Mouse (Mus musculus) adrenal gland, adult 2 months (tissue): ENCODE results near the gene St3gal3. TPM values are rescaled to one million over a fixed set of nuclear protein-coding genes. Genes with fewer than 3 reads are reported as not detected.

Experiments used
- DNase-seq: peaks from one replicate; pipeline ENCODE4 v3.0.0; 2021
- long read RNA-seq: library from polyadenylated mRNA; stranded (forward); transcript quantifications from one replicate; pipeline ENCODE4 v2.0.0, GENCODE M21; 2021
- polyA plus RNA-seq: library from polyadenylated mRNA; depleted of rRNA; stranded (reverse); fragments of >200 nt; gene quantifications from 2 replicates; pipeline ENCODE4 v1.2.3, GENCODE M21; 2012; rRNA removed
- total RNA-seq, 2 experiments: library from RNA; stranded (reverse); gene quantifications; 2 replicates each; pipeline ENCODE4 v1.2.3; 2021

The St3gal3 gene
- total RNA-seq (10 to 100 TPM; 36.7 to 45.8 TPM), polyA plus RNA-seq (44.3 and 56.7 TPM in 2 replicates)
- long read RNA-seq, transcript St3gal3-201 (12 exons, 2,549 nt): major isoform, 16 of 40 reads
- long read RNA-seq, transcript St3gal3-203 (12 exons, 2,225 nt): minor isoform, 9 of 40 reads
- long read RNA-seq, partial matches to known transcripts: 7 of 40 reads
- long read RNA-seq, other reads (novel, unspliced or antisense): 8 of 40 reads

DNA sequence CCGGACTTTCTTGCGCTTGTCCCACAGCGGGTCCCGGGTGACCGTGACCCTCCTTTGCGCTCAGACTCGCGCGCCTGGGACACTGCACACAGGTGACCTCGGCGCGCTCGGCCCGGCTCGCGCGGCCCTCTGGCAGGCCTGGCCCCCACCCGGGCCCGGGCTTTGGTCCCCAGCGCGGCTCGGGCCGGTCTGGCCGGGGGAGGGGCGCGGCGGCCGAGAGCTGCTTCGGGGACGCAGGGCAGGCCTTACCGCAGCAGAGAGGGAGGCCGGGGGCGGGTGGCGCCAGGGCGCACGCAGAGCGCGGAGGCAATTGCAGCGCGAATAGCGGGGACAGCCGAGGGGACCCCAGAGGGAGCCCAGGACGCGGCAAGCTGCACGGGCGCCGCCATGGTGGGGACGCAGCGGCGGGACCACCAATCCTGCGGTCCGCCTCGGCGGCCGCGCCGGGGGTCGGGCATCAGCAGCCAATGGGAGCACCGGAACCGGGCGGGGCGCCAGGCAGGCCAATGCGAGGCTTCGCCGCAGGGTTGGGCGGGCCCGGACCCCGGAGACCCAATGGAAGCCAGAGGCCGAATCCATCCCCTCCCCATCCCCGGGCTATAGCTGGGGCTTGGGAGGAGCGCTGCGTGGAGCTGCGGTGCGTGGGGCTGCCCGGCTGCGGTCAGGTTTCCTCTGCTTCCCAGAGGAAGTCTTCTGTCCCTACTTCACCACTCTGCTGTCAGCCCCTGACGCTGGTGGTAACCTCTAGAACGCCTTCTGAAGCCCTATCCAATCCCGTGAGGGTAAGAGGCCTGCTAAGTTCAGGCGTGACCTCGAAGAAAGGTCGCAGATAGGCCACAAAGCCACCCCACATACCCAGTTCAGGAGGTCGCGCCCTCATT is at the start of gene St3gal3:
Gene St3gal3, minus strand, starts transcription at position 430 of the 881 bp plus-strand sequence.
- DNase-seq: peak; percentile 99

DNA sequence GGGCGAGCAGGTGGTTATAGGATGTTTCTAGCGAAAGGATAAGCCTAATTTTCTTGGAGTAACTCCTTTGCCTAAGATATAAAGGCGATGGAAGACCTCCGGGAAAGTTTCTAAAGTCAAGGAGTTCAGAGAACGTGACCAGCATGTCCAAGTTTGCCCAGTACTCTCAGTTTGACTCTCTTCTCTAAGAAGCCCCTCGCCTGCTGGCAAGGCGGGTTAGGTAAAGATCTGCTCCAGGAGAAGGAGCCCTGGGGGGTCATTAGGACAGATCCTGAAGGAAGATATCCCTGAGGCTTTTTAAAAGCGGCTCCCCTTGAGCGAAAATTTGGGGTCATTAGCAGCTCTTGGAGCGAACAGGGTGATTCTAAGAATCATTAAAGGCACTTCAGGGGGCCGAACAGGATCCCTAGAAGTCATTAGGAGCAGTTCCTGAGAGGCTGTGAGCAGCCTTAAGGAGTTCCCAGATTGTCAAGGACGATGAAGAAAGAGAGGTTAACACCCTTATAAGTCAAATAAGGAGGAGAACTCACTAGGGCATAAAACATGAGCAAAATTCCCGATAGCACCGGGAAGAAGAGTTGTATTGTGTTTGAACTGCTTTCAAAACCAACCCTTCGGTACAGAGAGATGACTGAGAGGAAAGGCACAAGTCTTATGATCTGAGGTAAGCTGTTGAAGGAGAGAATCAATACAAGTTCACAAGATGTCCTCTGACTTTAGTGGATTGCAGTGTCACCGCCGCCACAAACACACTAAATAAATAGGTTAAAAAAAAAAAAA is 45.8 kb upstream of the St3gal3 start:
- DNase-seq: no peak

DNA sequence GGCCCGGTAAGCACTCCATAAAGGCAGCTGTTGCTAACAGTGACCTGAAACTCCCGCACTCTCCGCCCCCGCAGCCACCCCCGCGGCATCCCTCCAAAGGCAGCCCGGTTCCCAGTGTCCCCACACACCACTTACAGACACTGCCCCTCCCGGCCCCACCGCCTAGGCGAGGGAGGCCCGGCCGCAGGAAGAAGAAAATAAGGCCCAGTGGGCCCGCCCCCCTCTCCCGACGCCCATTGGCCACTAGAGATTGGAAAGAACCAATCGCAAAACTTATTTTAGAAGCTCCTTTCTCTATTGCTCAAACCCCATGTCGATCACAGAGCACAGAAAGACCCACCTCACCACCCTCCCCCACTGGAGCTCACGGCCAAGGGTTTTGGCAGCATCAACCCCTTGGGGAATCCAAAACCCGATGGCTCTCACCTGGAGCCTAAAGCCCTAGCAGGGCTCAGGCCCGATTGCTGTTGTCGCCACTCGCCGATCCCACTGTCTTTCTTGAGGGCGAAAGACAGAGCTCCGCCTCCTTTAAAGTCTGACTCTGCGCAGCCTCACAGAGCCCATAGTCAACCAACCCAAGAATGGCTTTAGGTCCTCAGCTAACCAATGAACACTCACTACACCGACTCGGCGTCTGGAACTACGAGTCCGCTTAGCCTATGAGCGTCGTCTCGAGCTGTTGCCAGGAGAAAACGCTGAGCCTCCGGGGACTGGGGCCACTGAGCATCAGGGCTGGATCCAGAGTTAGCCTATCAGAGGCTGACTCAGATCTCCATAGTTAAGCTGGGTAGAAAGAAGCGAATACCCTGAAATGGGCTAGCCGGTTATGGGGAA is 45.0 kb upstream of the St3gal3 start, which contains the start of gene Kdm4a:
Gene Kdm4a, minus strand, starts transcription at position 577 of the 834 bp plus-strand sequence.
- DNase-seq: peak; percentile 96

DNA sequence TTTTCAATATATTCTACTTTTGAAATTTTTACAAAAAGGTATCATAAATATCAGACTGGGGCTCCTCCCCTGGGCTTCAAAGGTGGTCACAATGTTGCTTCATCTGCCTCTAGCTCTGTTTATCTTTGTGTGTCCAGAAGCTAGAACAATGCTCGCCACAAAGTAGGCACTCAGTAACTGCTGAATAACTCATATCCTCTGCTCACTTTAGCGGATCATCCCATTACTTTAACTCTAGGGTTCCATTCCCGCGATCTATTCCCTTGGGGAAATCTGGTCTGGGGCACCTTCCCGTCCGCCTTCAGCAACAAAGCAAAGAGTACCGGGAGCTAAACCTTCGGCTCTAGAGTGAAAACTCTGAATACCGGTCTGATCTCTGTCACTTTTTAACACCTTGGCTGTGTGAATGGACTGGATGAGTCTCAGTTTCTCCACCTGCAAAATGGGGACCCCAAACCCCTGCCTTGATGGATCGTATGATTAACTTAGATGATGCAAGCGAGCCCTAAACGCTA is 44.3 kb upstream of the St3gal3 start:
- DNase-seq: no peak

DNA sequence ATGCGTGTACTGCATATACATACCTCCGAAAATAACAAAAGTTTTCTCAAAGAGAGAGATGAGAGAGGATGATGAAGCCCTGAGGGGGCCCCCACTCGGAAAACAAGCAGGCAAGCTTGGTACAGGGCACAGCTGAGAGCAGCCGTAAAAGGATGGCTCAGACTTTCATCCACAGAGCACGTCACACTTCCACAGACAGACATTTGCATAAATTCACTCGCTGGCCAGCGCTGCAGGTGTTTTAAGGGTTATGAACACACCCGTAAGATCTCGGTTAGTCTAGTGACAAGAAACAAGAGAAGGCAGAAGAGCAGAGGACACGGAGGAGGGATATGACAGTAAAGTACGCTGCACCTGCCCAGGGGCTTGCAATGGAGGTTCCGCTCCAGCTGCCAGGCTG is 37.7 kb upstream of the St3gal3 start:
- DNase-seq: no peak

DNA sequence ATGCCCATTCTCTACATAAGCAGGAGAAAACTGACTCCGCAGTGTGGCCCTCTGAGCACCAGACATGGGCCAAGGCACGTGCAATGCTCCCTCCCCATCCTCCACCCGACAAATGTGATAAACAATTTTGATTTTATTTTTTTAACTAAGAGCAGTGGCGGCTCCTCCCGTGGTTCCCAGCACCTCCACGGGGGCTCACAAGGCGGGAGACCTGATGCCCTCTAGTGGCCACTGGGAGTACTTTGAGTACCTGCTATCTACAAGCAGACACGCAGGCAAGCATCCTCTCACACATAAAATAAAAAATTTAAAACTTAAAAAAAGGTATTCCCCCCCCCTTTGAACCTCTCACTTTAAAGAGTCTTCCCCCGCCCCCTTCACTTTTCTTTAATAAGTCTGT is 36.3 kb upstream of the St3gal3 start:
- no peak for DNase-seq

DNA sequence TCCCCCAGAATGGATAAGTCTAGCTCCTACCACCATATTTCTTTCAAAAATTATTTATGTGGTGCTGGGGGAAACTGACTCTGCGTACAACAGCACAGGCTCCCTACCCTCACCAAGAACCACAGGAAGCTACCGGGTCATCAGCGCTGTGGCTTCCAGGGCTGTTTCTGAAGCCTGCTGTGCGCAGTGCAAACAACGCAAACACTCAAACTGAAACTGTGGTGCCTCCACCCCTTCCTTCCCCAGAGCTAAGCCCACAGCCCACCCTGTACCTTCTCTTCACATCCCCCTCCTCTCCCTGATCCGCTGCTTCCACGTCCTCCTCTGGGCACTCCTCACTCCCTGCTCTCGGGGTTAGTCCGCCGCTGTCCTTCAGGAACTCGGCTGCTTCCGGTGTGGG is 27.4 kb upstream of the St3gal3 start:
- DNase-seq: no peak

DNA sequence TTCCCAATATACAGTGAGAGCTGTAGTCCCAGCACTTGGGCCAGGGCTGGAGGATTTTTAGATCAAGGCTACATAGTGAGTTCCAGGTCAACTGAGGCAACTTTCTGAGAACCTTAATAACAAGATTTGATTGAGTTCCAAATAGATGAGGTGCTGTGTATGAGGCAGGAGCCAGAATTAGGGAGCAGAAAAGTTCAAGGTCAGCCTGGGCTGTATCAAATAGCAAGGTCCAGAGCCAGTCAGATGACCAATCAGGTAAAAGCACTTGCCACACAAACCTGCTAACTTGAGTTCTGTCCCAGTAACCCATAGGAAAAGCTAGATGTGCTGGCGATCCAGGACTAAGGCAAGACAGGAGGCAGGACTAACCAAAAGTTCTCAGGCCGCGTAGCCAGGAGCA is 23.0 kb upstream of the St3gal3 start:
- DNase-seq: peak; percentile 42

DNA sequence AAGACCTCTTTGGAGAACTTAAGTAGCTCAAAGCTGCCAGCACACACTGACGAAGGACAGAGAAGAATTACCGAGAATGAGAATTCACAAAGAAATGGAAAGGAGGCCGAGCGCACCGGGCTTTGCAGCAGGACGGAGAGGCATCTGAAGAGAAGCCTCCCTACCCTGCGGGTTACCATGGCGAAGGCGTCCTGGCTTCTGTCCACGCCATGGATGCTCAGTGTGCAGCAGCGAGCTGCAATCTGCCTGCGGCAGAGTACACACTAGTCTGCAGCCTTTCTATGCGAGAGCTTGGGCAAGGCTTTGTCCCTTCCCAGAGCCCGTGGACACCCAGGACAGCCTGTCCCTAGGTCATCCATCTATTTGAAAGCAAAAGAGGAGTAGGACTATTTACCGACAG is 21.8 kb upstream of the St3gal3 start:
- no peak for DNase-seq

DNA sequence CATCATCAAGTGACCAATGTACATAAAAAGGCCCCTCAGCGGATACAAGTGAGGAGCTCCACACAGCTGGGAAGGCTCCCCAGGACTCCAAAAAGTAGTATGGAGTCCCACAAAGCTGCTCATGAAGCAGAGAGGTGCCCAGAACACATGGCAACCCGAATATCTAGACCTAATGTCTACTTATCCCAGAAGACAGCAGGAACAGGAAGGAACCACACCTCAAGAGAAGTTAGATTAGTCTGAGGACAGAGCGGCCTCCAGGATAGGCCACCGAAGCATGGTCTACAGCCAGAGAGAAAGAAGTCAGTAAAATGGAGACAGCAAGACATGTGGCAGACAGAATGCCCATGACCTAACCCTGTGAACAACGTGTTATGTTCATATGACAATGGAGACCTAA is 20.2 kb upstream of the St3gal3 start:
- no peak for DNase-seq

DNA sequence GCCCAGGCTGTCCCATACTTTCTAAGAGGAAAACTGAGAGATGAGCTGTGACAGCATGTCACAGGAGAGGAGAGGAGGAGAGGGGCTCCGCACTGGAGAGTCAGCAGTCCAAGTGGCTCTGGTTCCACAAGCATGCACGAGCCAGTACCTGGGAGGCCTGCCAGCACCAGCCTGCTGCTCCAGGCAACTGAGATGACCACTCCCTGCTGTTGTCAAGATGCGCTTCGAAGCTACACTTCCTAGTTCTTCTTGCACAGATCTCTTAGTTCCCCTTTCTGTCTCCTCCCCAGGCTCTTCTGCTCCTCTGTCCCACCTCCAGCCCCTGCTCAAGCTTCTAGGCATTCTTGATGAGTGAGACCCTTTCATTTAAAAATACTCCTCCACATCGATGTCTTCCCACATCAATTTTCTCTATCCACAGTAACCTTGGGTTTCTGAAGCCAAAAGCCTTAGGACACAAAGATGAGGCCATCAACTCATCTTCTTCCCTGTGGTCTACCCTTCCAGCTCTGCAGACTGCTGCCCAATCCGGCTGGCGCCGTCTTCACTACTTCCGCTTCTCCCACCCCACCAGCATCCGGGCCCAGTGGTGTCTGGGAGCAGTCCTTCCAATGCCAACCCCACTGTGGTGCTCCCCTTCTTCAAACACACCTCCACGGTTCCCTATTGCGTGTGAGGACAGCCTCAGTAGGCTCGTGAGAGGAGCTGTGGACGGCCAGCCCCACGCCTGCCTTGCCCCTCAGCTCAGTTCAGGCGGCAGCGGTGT is 17.5 kb upstream of the St3gal3 start:
- no peak for DNase-seq

DNA sequence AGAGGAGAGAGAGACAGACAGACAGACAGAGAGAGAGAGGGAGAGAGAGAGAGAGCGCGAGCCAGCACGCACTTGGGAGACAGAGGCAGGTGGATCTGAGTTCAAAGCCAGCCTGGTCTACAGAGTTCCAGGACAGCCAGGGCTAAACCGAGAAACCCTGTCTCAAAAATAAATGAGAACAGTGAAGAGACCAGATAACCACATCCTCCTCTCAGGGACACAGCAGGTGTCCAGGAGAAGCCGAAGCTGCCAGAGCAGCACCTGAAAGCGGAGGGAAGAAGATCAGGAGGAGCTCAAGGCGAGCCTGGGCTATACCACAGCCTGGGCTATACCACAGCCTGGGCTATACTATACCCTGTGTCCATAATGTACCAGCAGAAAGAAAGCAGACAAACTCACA is 16.1 kb upstream of the St3gal3 start:
- DNase-seq: no peak

DNA sequence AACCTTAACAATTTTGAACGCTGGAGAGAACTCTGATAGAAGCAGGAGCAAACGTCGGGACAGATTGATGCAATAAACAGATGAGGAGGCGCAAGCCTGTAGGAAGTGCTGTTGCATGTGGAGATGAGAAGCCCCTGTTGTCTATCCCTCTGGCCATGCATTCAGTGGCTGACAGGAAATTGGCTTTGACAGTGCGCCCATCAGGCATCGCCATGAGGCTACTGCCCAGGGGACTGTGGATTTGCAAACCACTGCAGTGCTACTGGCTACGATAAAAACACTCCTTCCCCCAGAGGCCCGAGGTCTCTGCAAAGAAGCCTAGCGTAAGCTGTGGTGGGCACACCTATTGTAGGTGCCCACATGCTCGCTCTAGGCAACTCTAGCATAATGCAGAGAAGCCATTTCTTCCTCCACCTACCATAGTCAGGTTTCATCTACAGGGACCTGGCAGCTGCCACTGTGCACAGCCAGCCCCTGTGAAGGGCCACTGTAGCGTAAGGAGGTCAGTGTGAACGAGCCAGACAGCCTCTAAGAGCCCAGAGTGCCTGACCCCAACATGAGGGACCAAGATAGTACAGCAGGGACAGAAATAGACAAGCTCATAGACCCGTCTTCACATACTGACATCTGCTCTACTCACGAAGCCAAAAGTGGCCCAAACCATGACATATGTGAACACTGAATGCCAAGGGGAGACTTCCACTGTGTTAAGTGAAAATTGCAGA is 15.4 kb upstream of the St3gal3 start:
- DNase-seq: no peak

DNA sequence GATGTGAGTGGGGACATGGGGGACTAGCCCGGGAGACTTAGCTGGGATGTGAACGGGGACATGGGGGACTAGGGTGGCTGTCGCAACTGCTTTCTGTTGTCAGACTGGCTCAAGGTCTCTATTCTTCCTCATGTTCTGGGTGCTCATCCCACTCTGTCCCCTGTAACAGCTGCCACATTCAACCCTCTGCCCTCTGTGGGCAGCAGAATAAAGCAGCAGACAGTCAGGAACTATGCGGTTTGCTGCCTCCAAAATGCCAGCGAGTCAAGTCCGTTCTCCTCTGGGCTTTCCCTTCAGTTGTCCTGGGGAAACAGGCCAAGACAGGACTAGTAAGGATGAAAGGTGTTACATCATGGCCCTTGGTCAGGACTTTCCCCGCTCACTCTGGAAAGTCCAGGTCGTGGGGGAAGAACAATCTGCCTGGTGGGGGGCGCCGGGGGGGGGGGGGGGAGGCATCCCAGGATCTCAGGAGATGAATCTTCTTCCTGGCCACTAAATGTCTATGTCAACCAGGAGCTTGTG is 14.4 kb upstream of the St3gal3 start:
- DNase-seq: no peak

DNA sequence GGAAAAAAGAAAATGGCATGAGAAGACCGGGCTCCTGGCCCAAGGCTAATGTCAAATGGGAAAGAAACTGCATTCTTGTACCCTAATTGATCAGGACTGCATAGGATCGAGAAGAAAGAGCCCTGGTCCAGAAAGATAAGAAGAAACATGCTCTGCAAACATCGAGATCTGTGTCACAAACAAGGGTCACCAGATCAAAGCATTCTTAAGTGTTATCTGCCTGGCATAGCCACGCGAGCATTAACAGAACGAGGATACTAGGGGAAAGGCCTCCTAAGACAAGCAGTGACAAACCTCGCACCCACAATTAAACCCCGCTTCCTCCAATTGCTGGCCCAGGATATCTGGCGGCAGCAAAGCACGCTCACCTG is 13.6 kb upstream of the St3gal3 start:
- no peak for DNase-seq

DNA sequence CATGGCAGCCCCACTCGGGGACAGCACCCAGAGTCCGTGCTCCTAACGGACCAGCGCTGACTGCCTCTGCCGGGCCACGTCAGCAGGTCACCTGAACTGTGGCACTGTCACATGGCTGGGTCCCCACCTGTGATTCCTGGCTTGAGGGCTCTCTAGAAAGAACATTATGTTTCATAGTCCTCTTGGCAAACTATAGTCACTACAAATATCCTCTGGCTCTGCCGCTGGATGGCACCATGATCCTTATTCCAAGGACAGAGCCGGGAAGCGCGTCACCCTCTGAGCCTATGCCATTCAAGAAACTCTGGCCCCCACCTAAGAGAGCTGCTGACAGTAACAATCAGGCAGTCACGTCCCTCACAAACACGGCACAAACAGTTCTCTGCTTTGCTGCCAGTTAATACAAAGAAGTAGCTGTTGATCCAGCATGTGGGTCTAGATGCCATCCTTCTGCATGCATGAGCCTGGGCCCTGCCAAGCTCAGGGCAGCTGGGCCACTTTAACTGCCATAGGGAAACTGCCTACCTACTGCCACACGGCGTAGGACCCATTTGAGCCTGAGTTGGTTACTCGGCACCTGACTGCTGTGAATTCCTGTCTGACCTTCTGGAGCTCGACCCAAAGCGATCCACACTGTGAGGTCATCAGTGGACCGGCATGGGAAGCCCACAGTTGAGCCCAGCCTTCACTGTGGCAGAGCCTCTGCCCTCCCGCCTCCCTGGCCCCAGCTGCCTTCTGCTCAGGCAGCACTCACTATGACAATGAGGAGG is 13.0 kb upstream of the St3gal3 start:
- DNase-seq: no peak

DNA sequence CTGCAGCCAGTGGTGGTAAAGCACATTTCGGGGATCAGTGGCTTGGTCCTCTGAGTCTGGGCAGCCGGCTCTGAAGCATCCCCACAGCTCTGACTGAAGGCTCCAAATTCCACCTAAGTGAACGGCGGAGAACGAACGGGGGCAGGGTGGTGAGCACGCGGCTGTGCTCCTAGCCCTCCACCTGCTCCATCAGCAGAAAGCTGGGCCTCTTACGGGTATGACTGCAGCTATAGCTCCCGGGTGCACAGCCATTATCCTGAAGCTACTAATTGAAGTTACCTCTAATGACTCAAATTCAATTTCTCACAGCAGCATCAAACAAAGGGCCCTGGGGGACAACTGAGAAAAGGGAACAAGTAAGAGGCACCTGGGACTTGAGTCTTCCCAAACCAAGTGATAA is 12.4 kb upstream of the St3gal3 start:
- DNase-seq: no peak

DNA sequence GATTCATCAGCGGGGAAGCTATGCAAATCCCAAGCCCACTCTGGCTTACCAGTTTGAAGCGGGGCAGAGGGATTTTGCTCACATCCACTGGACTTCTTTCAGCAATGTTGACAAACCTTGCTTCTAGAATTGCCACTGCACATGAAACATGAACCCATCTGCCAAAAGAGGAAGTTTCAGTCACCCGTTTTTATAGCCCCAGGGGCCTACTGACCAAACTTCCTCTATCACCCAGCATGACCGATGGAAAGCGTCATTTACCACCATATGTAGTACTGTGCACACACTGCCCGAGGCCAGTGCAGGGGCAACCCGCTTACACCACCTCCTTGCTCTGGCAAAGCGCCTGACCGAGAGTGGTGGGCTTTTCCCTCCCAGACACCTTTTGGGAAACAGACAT is 9.6 kb upstream of the St3gal3 start:
- no peak for DNase-seq

DNA sequence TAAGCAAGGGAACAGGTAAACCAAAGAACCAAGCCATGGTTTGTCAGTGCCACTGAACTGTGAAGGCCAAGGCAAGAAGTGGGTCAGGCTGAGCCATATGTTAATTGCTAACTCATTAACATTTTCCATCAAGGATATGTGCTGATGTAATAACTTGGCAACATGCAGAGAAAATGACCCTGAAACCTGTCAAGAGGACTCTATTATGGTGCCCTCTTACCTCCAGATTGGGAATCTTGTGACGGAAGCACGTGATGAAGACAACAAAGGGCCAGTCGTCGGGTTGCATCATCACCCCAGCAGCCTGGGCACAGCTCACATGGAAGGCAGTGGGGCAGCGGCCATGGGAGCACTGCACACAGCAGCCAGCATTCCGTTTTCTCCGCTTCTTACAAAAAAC is 9.0 kb upstream of the St3gal3 start:
- DNase-seq: peak; percentile 63
